Mouse (Mus musculus) right cerebral cortex, postnatal 36 days (tissue): Measurements from ENCODE around the gene Abhd13.
A peak's percentile ranks its signal among the peaks of the same experiment; 100 is the strongest.

ENCODE experiments used
- DNase-seq, 2 experiments: peaks; one replicate each; pipeline ENCODE4 v3.0.0; 2022; ENCODE audit warnings: low spot score in 2 of 2, mixed read lengths in 1 of 2

Abhd13 gene

DNA sequence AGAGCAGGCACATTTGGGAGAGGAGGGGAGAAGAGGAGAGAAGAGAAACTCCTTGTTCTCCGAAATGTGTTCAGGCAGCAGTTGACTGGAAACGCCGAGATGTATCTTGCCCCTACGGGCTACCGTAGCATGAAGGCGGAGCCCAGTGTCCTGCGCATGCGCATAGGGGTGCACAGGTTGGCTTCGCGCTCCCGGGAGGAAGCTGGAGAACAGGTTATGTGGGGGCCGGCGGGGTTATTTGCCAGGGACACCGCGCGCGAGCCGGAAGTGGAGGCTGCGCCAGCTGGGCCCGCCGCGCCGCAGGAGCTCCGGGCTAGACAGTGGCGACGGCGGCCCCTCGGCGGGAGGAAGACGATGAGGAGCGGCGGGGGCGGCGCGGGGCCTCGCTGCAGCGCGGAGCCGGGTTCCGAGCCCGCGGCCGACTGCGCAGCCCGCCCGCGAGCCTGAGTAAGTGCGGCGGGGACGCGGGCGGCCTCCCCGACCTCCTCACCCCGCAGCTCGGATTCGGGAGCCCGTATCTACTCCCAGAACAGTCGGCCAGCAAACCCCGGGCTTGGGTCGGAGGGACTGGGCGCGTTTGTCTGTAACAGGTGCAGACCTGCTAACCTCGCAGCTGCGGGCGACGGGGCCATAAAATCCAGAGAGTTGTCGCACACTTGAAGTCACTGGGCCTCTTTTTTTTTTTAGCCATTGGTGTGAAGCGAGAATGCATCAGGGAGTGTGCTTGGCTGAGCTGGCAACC is at the start of gene Abhd13, which contains the start of gene Lig4:
Gene Abhd13 (plus strand): TSS at position 135 of the 742 bp plus-strand sequence.
Gene Lig4 (minus strand): TSS at position 114 of the 742 bp plus-strand sequence.
- DNase-seq: peak; percentile 96 to 98

DNA sequence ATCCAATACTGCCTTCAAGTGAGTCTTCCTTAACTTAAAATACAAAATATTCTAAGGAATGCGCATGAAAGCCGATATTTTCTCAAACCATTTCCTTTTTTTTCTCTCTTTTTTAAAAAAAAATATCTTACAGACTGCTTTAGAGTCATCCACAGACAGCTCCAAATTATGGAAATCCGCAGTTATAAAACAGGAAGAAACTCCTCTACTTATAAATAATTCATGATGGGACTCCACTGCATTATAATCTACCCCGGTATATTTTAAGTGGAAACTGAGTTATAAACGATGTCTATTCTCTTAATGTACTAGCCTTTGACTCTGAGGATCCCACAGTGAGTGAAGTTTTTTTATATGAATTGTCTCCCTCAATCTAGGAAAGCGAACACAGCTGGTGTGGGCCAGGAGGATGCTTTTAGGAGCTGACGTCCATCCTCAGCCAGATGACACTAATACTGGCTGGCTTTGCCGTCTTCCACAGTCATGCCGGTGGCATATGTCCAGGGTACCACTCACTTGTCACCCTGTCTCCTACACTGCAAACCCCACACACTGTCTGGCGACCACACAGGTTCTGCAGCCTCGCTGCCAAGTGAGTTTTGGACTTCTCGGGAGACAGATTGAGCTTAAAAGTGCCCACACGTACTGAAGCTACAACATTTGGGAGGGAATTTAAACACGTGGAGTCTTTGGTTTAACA is 47.6 kb upstream of the Abhd13 start:
- DNase-seq: peak; percentile 72 to 79

DNA sequence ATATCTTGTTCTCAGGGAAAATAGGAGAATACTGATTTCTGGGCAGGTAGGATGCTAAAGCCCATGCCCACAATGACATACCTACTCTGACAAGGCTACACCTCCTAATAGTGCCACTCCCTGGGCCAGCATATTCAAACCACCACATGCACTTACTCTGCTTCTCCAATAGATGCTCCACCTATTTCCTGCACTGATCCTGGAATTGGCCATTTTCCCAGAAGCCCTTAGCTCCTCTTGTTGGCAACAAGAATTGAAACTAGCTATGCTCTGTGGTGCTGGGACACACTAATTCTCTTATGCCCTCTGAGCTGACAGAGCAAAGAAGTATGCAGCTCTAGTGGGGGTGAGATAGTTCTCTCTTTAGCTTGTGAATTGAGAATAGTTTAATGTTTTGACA is 44.8 kb upstream of the Abhd13 start:
- DNase-seq: no peak

DNA sequence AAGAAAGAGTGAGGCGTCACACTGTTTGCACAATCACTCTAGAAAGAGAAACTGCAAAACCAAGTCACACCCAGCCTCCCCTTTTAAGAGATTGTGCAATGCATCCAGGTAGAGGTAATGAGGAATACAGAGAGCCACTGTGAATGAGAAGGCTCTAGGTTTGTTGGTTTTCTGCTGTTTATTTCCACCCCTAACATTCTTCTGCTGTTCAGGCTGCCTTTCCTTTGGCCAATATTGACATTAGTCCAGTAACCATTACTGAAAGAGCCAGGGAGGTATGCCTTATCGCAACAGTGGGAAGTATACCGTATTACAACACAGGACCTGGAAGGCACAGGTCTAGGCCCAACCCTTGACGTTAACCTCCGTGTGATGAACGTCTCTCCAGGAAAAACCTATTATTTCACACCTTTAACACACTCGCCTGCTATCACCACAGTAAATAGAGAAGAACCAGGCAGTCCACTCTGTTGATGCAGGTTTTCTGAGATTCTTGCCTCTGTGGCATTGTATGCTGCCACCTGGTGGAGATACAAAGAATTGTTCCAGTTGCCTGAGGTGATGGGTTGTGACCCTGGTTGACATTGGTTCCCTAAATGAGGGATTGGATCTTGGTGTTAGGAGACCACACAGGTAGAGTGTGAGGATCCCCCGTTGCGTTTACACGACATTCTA is 42.5 kb upstream of the Abhd13 start:
- peak in 1 of 2 experiments; percentile 15 for DNase-seq

DNA sequence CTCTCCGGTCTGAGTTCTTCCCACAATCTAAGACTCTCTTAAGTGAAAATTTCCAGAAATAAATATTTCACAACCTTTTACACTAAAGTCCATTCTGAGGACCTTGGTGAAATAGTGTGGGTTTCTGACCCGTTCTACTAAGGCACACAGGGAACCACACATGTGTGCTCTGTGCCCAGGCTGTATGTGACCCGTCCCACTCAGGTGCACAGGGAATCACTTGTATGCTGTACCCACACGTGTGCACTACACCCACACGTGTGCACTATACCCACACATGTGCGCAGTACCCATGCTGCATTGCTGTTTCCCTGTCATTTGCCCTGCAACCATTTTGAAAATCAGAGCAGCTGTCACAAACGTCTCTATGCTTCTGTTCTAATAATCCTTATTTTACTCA is 41.9 kb upstream of the Abhd13 start:
- no peak for DNase-seq

DNA sequence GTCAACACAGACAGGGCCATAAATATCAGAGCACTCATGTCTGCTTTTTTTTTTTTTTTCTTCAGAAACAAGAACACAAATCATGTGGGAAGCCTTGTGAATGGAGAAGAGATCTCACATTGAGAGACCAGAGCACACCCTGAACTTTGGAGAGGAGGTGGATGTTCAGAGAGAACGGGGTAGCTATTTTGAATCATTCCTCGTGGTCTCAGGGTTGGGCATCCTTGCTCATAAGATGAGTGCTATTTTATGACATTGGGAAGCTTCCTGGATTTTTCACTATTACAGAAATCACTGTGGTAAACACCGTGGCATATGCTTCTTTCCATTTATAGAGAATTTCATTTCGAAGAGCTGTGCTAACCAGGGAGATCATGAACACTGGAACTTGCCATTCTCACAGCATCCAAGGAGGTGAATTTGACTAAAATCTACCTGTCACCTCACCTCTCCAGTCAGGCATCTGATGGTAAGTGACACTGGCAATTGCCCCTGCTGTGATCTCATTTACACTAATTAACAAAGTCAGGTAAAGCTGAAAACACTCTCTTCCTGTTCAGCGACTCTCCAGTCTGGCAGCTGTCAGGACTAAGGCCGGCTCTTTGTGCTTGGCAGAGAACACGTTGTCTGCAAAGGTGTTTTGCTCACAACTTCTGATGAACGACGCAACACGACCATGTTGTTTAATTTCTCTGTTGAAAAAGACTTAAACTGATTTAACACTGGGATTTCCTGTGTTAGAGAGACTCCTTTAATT is 28.2 kb upstream of the Abhd13 start:
- DNase-seq: no peak

DNA sequence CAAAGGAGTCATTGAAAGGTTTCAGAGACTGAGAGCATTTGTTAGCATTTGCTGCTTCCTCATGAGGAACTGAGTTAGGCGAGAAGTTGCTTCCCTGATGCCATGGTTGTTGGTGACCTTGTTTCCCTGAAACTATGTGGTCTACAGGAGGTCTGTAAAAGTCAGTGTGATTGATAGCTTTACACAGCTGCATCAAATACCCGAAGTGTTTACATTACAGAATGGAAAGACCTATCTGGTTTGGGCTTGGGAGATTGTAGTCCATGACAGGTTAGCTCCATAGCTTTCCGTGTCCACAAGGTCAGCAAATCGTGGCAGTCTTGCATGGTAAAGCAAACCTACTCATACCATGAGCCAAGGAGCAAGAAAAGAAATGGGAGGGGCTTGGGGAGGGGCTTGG is 19.2 kb upstream of the Abhd13 start:
- no peak for DNase-seq

DNA sequence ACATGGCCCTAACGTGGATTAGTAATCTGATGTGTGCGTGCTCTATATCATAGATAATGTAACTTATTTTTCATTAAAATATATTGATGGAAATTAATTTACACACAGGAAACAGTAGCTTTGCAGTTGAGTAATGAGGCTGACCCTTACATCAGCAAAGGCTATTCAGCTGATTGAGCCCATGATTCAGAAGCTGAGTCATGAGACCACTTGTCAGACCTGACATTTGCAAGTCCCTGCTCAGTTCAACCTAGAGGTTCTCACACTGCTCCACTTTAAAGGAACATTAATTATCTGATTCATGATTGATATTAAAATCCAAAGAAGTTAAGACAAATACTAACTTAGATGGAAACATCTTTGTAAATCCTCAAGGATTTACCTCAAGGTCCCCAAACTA is 17.6 kb upstream of the Abhd13 start:
- no peak for DNase-seq

DNA sequence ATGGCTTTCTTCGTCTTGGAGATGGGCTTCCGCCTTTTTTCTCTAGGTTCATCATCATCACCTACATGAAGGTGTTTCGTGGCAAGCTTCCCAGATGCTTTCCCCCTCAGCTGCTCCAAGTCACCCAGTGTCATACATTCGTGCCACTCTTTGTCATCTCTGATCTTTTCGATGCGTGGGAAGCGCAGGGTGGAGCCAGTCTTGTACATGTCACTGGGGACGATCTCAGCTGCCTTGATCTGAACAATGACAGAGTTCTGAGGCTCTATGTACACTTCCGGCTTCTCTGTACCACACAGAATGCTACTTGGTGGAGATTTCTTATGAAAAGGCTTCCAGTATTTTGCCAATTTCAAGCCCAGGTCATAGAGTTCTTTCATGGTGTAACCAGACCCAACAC is 5.6 kb upstream of the Abhd13 start:
- no peak for DNase-seq

DNA sequence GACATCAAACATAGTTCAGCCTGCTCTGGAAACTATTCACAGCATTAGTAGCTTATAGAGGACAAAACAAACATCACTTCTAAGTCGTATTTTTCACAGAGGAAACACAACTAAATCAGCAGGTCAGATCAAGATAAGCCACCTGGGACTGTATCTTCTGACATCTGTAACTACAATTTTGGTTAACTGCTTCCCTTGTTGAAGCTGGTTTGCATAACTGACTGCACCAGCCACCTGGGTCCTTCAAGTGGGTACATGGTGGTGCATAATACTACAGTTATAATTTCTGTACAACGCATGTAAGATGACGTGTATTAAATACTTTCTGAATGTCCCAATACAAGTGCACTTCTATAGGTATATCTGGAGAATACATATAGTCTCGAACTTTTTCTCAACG is 2.2 kb upstream of the Abhd13 start:
- DNase-seq: no peak

DNA sequence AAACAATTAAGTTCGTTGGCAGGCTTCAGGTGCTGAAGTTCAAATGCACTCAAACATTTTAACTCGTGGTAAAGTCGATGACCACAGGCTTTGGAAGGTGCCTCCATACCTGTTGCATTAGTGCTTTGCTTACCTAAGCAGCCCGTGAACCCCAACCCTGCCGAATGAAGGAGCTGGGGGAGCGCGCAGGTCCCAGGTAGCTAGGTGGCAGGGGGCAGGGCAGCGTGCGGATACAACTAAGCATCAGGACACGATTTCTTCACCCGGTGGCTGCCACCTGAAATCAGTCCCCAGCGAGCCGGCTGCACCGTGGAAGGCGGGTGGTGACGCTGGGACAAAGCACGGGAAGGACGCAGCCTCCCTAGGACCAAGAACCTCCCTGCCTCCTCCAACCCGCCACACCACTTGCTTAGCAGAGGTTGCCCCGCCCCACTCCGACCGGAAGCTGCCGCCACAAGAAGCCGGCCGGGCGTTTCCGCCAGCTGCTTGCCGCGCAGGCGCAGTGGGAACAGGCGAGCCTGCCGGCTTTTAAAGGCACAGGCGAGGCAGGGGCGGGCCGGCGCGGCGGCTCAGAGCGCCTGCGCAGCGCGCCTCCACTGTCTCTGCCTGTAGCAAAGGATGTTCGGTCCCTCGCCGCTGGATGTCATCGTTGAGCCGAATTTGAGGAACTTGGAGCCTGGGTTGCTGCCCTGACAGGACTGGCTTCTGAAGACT is 1.5 kb upstream of the Abhd13 start:
- DNase-seq: peak; percentile 99

DNA sequence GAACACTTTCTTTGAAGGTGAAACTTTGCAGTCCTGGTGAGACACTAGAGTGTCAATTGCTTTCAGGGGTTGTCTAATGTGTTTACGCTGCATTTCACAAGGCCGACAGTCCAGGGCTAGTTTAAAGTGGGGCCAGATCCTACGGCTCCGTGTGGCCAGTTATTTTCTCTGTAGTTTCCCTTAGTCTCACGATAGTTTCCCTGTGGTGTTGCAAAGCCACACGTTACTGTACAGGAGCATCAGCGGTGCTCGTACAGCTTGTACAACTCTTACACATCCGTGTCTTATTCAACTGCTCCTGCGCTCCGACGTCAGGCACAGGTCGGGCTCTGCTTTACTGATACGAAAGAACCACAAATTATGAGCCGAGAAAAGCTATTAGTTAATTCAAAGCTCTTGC is 491 bp upstream of the Abhd13 start:
- no peak for DNase-seq

DNA sequence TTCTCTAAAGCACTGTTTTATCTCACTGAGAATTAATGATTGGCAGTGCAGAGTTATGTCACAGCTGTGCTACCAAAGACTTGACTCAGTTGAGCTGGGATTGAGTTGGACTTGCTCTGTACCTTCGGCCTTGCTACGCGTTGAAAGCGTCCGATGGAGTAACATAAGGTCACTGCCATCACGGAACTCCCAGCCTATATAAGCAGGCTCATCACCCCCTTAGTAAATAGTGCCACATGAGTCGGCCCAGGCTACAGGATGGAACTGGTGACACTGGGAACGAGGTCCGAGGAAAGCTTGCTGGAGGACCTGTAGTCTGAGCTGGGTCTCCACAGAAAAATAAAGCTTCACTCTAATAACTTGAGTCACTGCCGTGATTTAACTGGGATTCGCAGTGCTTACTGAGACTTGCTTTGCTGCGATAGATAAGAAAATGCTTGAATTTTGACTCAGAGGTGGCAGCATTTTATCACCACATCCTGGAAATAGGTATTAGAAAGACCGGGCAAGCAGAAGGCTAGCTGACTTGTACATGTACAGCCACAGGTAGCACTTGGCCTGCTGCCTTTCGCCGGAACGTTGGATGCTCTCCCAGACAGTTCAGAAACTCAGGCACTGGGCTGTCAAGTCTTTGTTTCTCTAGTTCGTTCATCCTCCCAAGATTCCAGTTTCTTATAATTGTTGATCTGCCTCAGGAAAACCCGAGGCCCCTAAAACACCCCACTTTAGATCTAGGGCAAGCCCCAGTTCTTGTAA is 1.1 kb downstream of the Abhd13 start:
- no peak for DNase-seq

DNA sequence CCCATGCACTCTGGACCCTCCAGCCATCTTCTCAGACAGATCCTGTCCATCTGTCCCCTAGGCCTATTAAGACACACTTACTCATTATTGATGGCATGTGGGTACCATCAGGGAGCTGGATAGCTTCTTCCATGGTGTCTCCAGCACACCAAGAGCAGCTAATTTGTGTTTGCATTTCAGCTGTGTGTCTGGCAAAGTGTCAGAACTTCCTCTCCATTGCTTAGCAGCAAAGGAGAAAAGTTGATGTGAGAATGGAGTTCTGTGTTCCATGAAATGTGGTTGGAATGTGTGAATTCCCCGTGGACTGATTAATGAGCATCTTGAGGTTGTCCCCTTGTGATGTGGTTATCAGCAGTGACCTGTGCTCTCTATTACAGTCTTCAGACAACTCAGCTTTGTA is 2.2 kb downstream of the Abhd13 start:
- no peak for DNase-seq

DNA sequence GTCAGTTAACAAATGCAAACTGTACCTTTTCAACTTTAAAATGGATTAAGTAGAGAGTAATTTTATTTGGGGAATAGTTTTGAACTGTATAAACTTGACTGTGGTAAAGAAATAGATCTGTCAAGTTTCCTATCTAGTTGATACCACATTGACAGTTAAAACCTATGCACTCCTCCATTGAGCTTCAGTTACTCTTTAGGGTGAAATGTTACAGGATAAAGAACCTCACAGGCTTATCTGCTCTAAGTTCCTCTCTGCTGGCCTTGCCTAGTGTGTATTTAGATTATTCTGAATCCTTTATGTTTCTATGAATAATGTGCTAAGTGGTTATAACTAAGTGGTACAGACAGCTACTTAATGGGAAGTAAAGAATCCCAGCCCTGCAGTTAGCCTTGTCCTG is 2.7 kb downstream of the Abhd13 start:
- DNase-seq: no peak

DNA sequence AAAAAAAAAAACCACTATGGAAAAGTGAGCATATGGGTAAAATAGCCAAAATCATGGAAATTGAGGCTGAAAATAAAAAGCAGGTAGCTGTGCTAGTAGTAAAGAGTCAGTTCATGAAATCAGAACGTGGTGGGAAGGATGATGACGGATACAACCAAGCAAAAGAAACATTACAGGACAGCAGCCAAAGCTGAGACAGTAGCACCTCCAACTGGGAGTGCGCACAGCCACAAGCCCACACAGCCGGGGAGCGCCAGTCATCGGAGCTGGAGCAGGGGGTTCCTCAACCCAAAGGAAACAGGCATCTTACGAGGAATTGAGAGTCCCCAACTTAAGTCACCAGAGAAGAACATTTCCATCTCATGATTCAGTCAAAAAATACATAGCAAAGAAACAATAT is 26.6 kb downstream of the Abhd13 start:
- no peak for DNase-seq

DNA sequence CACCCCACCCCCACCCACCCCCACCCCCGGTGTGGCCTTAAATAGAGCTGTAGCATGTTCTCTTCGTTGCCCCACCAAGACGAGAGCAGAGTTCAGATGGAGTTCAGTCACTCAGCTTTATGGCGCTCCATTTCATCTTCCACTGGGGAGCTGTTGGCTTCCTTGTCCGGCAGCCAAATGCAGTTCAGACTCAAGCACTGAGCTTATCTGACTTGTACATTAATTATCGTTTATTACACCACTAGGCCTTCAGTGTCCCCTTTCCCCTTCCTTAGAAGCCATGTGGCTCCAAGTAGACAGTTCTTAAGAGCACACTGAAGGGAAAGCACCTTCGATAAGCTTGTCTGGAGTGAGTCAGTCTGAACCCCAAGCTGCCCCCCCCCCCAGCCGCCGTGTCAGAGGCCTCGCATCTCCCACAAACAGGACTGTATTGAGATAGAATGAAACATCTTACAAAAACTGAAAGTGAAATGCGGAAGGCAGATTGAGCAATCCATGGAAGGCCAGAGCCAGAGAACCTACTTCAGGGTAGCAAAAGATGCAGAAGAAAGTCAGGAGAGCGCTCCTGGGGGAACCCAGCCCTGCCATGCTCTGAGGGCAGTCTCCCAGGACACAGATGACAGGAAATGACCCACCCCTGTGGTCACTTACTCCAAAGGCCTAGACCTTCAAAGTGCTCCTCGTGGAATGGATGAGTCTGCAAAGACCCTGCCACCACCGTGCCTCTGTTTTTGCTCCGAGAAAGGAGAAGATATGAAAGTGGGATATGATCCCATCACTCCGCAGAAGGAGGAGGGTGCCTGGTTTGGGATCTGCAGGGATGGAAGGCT is 28.9 kb downstream of the Abhd13 start, which contains the start of gene Tnfsf13b:
Gene Tnfsf13b (plus strand): TSS at position 312 of the 830 bp plus-strand sequence.
- no peak for DNase-seq

DNA sequence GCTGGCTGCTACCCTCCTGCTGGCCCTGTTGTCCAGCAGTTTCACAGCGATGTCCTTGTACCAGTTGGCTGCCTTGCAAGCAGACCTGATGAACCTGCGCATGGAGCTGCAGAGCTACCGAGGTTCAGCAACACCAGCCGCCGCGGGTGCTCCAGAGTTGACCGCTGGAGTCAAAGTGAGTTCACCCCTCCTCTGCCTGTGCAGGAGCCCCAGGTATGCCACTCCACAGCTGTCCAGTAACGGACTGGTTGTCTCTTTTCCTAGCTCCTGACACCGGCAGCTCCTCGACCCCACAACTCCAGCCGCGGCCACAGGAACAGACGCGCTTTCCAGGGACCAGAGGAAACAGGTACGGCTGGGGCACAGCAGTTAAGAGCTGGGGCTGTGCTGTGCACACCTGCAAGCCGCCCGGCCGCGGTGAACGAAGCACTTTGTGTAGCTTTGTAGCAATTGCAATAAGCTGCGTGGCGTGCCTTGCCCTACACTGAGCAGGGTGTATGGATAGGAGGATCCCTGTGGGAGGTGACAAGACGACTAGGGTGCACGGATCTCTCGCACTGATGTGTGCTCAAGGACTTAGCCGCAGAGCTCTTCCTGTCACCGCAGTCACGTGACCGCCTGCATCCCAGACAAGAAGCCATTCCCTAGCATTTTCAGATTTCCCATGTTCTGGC is 29.6 kb downstream of the Abhd13 start:
- peak; percentile 14 to 30 for DNase-seq

DNA sequence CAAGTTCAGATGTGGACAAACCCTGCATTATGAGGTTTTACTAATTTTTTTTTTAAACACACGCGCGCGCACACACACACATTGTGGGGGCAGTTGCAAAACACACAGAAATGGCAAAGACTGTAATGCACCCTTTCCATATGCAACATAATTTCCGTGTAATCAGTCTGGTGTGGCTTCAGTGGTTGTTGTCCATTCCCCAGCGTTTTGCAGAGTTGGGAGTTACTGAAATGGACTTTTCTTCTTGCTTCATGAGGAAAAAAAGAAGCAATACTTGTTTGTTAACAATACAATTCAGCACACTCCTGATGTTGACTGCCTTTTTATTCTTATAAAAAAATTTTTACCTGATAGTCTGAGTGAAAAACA is 30.1 kb downstream of the Abhd13 start:
- DNase-seq: no peak
